Mouse (Mus musculus) lung, postnatal 25 days (tissue): ENCODE measurements around the gene Slc24a3.

ENCODE experiments used
- DNase-seq: peaks from one replicate; pipeline ENCODE4 v3.0.0; 2022; ENCODE audit warnings: low spot score

The Slc24a3 gene

GRCm38 (mm10) chr2:145363604-145364003, 196.1 kb downstream of the Slc24a3 start:
- DNase-seq = no peak

- DNase-seq = no peak
Measured at GRCm38 (mm10) chr2:145368701-145369100, 201.1 kb downstream of the Slc24a3 start.

- DNase-seq = peak; percentile 66
Measured at GRCm38 (mm10) chr2:145370795-145371194, 203.2 kb downstream of the Slc24a3 start.

- DNase-seq = no peak
Measured at GRCm38 (mm10) chr2:145373803-145374202, 206.2 kb downstream of the Slc24a3 start.

GRCm38 (mm10) chr2:145382908-145383770, 215.6 kb downstream of the Slc24a3 start:
- DNase-seq = no peak

- DNase-seq = no peak
Measured at GRCm38 (mm10) chr2:145384221-145384620, 216.7 kb downstream of the Slc24a3 start.

GRCm38 (mm10) chr2:145385220-145385619, 217.7 kb downstream of the Slc24a3 start:
- DNase-seq = no peak

- no peak for DNase-seq
Measured at GRCm38 (mm10) chr2:145385773-145386172, 218.2 kb downstream of the Slc24a3 start.

- no peak for DNase-seq
Measured at GRCm38 (mm10) chr2:145395804-145396203, 228.2 kb downstream of the Slc24a3 start.

GRCm38 (mm10) chr2:145396579-145396978, 229.0 kb downstream of the Slc24a3 start:
- no peak for DNase-seq

GRCm38 (mm10) chr2:145397456-145398206, 230.1 kb downstream of the Slc24a3 start:
- DNase-seq = no peak

GRCm38 (mm10) chr2:145401240-145401805, 233.8 kb downstream of the Slc24a3 start:
- no peak for DNase-seq

- no peak for DNase-seq
Measured at GRCm38 (mm10) chr2:145401996-145402395, 234.4 kb downstream of the Slc24a3 start.

- no peak for DNase-seq
Measured at GRCm38 (mm10) chr2:145404818-145405531, 237.4 kb downstream of the Slc24a3 start.

- no peak for DNase-seq
Measured at GRCm38 (mm10) chr2:145405746-145406145, 238.2 kb downstream of the Slc24a3 start.

GRCm38 (mm10) chr2:145417738-145418137, 250.2 kb downstream of the Slc24a3 start:
- no peak for DNase-seq

GRCm38 (mm10) chr2:145419078-145419477, 251.5 kb downstream of the Slc24a3 start:
- no peak for DNase-seq

- no peak for DNase-seq
Measured at GRCm38 (mm10) chr2:145420967-145421888, 253.7 kb downstream of the Slc24a3 start.

GRCm38 (mm10) chr2:145421889-145422212, 254.3 kb downstream of the Slc24a3 start:
- no peak for DNase-seq

GRCm38 (mm10) chr2:145429982-145430381, 262.4 kb downstream of the Slc24a3 start:
- DNase-seq = no peak

- no peak for DNase-seq
Measured at GRCm38 (mm10) chr2:145434068-145434467, 266.5 kb downstream of the Slc24a3 start.
